Mouse (Mus musculus): ENCODE measurements at regions not wholly inside any gene's neighbourhood (a gene's known extent, or its start where the extent isn't known, plus 50 kb on each side); places are given as distances from the start of the nearest gene placed in this dataset.

- DNase-seq (ENCODE audit: low spot score), result no peak
- intact Hi-C loops (cut with DNase I), result no loop called here
These were observed 338.9 kb downstream of the Rps24 start for GRCm38 (mm10) chr14:24825722-24826386.

- intact Hi-C loops (cut with DNase I), result no loop called here
- DNase-seq (ENCODE audit: low spot score), result no peak
These were observed 339.8 kb downstream of the Rps24 start for GRCm38 (mm10) chr14:24826471-24827337.

GRCm38 (mm10) chr14:24827381-24828031 is 340.6 kb downstream of the Rps24 start:
- intact Hi-C loops (cut with DNase I), result no loop called here
- no peak for DNase-seq (ENCODE audit: low spot score)

GRCm38 (mm10) chr14:24829001-24829400 is 342.1 kb downstream of the Rps24 start:
- DNase-seq (ENCODE audit: low spot score), result no peak
- intact Hi-C loops (cut with DNase I), result no loop called here

- DNase-seq (ENCODE audit: low spot score), result no peak
- intact Hi-C loops (cut with DNase I), result no loop called here
These were observed 346.3 kb downstream of the Rps24 start for GRCm38 (mm10) chr14:24833211-24833610.

GRCm38 (mm10) chr14:24838219-24838618 is 351.3 kb downstream of the Rps24 start:
- intact Hi-C loops (cut with DNase I), result no loop called here
- no peak for DNase-seq (ENCODE audit: low spot score)

GRCm38 (mm10) chr14:24839056-24839455 is 352.1 kb downstream of the Rps24 start:
- DNase-seq (ENCODE audit: low spot score), result no peak
- intact Hi-C loops (cut with DNase I), result no loop called here

- intact Hi-C loops (cut with DNase I), result no loop called here
These were observed 355.0 kb downstream of the Rps24 start for GRCm38 (mm10) chr14:24841715-24842496.

GRCm38 (mm10) chr14:24843626-24844025 is 356.7 kb downstream of the Rps24 start:
- intact Hi-C loops (cut with DNase I), result no loop called here
- DNase-seq (ENCODE audit: low spot score), result no peak

More at GRCm38 (mm10) chr14:24841715-24842496, 355.0 kb downstream of the Rps24 start:
- no peak for DNase-seq (ENCODE audit: low spot score)

GRCm38 (mm10) chr14:24850491-24850890 is 363.6 kb downstream of the Rps24 start:
- intact Hi-C loops (cut with DNase I), result no loop called here
- no peak for DNase-seq (ENCODE audit: low spot score)

- DNase-seq (ENCODE audit: low spot score), result no peak
- intact Hi-C loops (cut with DNase I), result no loop called here
These were observed 367.5 kb downstream of the Rps24 start for GRCm38 (mm10) chr14:24854459-24854858.

- intact Hi-C loops (cut with DNase I), result no loop called here
- DNase-seq (ENCODE audit: low spot score), result no peak
These were observed 375.2 kb downstream of the Rps24 start for GRCm38 (mm10) chr14:24862171-24862570.

GRCm38 (mm10) chr14:24862661-24863060 is 375.7 kb downstream of the Rps24 start:
- no peak for DNase-seq (ENCODE audit: low spot score)
- intact Hi-C loops (cut with DNase I), result no loop called here

- DNase-seq (ENCODE audit: low spot score), result no peak
- intact Hi-C loops (cut with DNase I), result no loop called here
These were observed 376.2 kb downstream of the Rps24 start for GRCm38 (mm10) chr14:24863116-24863515.

- peak; percentile 23 for DNase-seq (ENCODE audit: low spot score)
- intact Hi-C loops (cut with DNase I), result no loop called here
These were observed 378.8 kb downstream of the Rps24 start for GRCm38 (mm10) chr14:24865579-24866230.

- intact Hi-C loops (cut with DNase I), result no loop called here
- DNase-seq (ENCODE audit: low spot score), result no peak
These were observed 380.9 kb downstream of the Rps24 start for GRCm38 (mm10) chr14:24867816-24868215.

GRCm38 (mm10) chr14:24868756-24869155 is 381.8 kb downstream of the Rps24 start:
- DNase-seq (ENCODE audit: low spot score), result no peak
- intact Hi-C loops (cut with DNase I), result no loop called here

- no peak for DNase-seq (ENCODE audit: low spot score)
- intact Hi-C loops (cut with DNase I), result no loop called here
These were observed 383.3 kb downstream of the Rps24 start for GRCm38 (mm10) chr14:24870246-24870645.

- no peak for DNase-seq (ENCODE audit: low spot score)
- intact Hi-C loops (cut with DNase I), result no loop called here
These were observed 384.6 kb downstream of the Rps24 start for GRCm38 (mm10) chr14:24871392-24871998.

All from heart, postnatal 25 days (tissue).